Mouse (Mus musculus): ENCODE results near the gene Fbxl2.

DNA sequence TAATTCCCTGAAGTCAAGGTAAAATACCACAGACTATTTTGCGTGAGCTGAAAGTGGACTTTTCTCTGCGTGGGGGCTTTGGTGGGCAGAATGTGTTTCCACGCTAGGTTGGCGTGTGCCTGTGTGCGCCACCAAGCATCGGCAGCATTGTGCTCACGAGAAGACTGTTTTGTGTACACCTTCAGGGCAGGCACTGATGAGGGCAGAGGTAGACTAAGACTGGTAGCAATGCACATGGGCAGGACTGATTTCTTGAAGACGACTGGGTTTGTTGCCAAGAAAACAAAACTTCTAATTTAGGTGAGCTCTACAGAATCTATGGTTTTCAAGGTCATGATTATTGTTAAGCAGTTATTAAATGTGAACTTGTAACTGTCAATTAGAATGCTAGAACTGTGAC lies 76.6 kb downstream of the Fbxl2 start:
- TF ChIP-seq CTCF (IDR thresholded peaks at IDR 0.05; ENCODE audit: insufficient read depth, low read length) (no peak), POLR2A (IDR thresholded peaks at IDR 0.05; ENCODE audit: borderline replicate concordance, extremely low read depth, low read depth, low read length) (no peak)

Data from lung, adult 2 months (tissue).